Mouse (Mus musculus): ENCODE measurements around the gene Immp2l. TPM values are rescaled to one million over a fixed set of nuclear protein-coding genes. Genes with fewer than 3 reads are reported as not detected.
A peak's percentile ranks its signal among the peaks of the same experiment; 100 is the strongest.

The Immp2l gene
- polyA plus RNA-seq, 1 experiment from 2014 or later, result 9.2 TPM

DNA sequence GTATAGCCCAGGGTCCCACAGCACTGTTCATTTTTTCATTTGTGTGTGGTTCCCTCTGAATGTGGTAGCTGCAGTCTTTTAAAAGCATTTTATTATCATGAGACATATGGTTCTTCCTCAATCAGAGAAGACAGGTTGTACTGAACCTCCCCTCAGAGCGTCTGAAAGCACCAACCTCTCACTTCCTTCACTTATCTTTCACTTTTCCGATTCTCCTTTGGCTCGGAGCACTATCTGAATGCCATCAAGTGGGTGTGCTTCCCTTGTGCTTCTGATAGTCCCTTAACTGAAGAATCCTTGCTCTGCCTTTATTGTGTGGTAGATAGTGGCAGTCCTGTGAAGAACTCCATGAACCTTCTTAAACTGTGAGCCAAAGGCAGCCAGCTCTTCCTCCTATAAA, 39.4 kb downstream of the Immp2l start:
- ATAC-seq (ENCODE audit: insufficient read depth, low FRiP score, low TSS enrichment) (no peak), DNase-seq (ENCODE audit: low spot score) (no peak)
- H3K27ac ChIP-seq (ENCODE audit: low read depth, low read length), result no peak overlapping the region
- WGBS, result 88% methylated on average over 3 of the region's 3 CpGs
- H3K9me3 ChIP-seq (ENCODE audit: control insufficient read depth, low read length), result no peaks in the 10 kb centered on the region
- H3K4me2 ChIP-seq (ENCODE audit: low read depth), result no peak overlapping the region
- no peak overlapping the region for H3K4me3 ChIP-seq (ENCODE audit: low read depth, low read length)
- H3K27me3 ChIP-seq (ENCODE audit: control insufficient read depth, insufficient read depth, low read length), result no peaks in the 10 kb centered on the region
- H3K4me1 ChIP-seq (ENCODE audit: control insufficient read depth, insufficient read depth, low read length), result no peaks in the 10 kb centered on the region
- no peak overlapping the region for H3K9ac ChIP-seq (ENCODE audit: low read length)
- H3K36me3 ChIP-seq (ENCODE audit: control insufficient read depth, insufficient read depth, low read length), result no peaks in the 10 kb centered on the region

DNA sequence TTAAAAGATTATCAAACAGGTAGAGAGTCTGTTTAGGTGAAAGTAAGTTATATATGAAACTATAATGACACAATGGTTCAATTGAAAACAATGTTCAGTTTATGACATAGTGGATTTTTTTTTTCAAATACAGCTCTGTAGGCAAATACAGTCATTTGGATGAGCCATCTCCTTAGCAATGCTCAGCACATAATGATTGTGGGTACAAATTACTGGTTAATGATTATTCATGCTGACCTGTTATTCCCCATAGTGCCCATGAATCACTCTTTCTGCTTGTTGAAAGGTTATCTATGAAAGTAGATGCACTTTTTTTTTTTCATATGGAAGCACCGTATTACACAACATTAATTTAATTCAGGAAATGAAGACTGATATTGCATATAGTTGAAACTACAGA, 58.0 kb downstream of the Immp2l start:
- H3K36me3 ChIP-seq (ENCODE audit: control insufficient read depth, insufficient read depth, low read length), result no peaks in the 10 kb centered on the region
- H3K9me3 ChIP-seq (ENCODE audit: control insufficient read depth, low read length), result no peaks in the 10 kb centered on the region
- H3K27me3 ChIP-seq (ENCODE audit: control insufficient read depth, insufficient read depth, low read length), result no peaks in the 10 kb centered on the region
- H3K4me1 ChIP-seq (ENCODE audit: control insufficient read depth, insufficient read depth, low read length), result no peaks in the 10 kb centered on the region
- no peak overlapping the region for H3K4me3 ChIP-seq (ENCODE audit: low read depth, low read length)
- no peak overlapping the region for H3K9ac ChIP-seq (ENCODE audit: low read length)
- no peak for DNase-seq (ENCODE audit: low spot score)
- no peak overlapping the region for H3K4me2 ChIP-seq (ENCODE audit: low read depth)
- 91% methylated on average over 1 of the region's 1 CpGs for WGBS
- no peak overlapping the region for H3K27ac ChIP-seq (ENCODE audit: low read depth, low read length)
- no peak for ATAC-seq (ENCODE audit: insufficient read depth, low FRiP score, low TSS enrichment)

- DNase-seq (ENCODE audit: low spot score) (no peak), ATAC-seq (ENCODE audit: insufficient read depth, low FRiP score, low TSS enrichment) (no peak)
- Histone ChIP-seq H3K27ac (ENCODE audit: low read depth, low read length) (no peak overlapping the region), H3K9me3 (ENCODE audit: control insufficient read depth, low read length) (no peaks in the 10 kb centered on the region), H3K4me1 (ENCODE audit: control insufficient read depth, insufficient read depth, low read length) (no peaks in the 10 kb centered on the region), H3K9ac (ENCODE audit: low read length) (no peak overlapping the region), H3K4me2 (ENCODE audit: low read depth) (no peak overlapping the region), H3K4me3 (ENCODE audit: low read depth, low read length) (no peak overlapping the region), H3K36me3 (ENCODE audit: control insufficient read depth, insufficient read depth, low read length) (no peaks in the 10 kb centered on the region), H3K27me3 (ENCODE audit: control insufficient read depth, insufficient read depth, low read length) (no peaks in the 10 kb centered on the region)
- WGBS, result 83% methylated on average over 2 of the region's 2 CpGs
These were observed 60.6 kb downstream of the Immp2l start for GRCm38 (mm10) chr12:41084370-41085089.

DNA sequence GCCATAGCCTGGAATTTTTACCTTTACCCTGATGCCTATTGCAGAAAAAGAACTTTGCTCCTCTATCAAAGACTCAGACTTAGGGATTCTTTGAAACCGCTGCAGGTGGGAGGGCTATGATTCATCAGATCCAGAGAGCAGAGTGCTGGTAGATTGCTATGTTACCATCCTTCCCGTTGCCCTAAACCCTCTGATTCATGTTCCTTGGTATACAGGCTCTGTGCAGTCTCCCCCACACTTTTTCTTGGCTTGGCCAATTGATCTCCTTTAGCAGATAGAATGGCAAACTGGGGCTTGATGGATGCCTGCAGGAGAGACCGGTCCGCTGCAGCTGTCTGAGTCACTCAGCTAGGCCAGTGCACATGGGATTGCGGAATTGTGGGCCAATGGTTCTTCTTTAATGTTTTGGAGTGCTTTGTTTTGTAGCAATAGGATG, 66.1 kb downstream of the Immp2l start:
- no peak overlapping the region for H3K4me2 ChIP-seq (ENCODE audit: low read depth)
- no peak for ATAC-seq (ENCODE audit: insufficient read depth, low FRiP score, low TSS enrichment)
- DNase-seq (ENCODE audit: low spot score), result no peak

DNA sequence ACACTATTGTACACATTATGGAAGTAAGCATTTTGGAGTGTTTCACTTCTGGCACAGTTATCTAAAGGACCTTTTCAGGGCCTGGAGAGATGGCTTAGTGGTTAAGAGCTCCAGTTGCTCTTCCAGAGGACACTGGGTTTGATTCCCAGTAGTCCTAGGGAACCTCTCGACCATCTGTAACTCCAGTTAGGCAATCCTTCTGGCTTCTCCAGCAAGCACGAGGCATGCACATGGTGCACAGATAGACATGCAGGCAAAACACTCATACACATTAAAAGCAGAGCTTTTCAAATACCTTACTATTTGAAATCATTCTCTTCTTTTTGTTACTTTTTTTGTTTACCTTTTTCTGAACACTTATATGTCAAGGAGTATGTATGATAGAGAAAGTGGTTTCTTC, 66.9 kb downstream of the Immp2l start:
- H3K27me3 ChIP-seq (ENCODE audit: control insufficient read depth, insufficient read depth, low read length), result no peaks in the 10 kb centered on the region
- H3K4me2 ChIP-seq (ENCODE audit: low read depth), result no peak overlapping the region
- H3K9ac ChIP-seq (ENCODE audit: low read length), result no peak overlapping the region
- no peaks in the 10 kb centered on the region for H3K9me3 ChIP-seq (ENCODE audit: control insufficient read depth, low read length)
- no peak overlapping the region for H3K4me3 ChIP-seq (ENCODE audit: low read depth, low read length)
- DNase-seq (ENCODE audit: low spot score) (no peak), ATAC-seq (ENCODE audit: insufficient read depth, low FRiP score, low TSS enrichment) (no peak)
- no peak overlapping the region for H3K27ac ChIP-seq (ENCODE audit: low read depth, low read length)
- WGBS, result 77% methylated on average over 2 of the region's 2 CpGs
- H3K36me3 ChIP-seq (ENCODE audit: control insufficient read depth, insufficient read depth, low read length), result no peaks in the 10 kb centered on the region
- H3K4me1 ChIP-seq (ENCODE audit: control insufficient read depth, insufficient read depth, low read length), result no peaks in the 10 kb centered on the region

More for the DNA sequence above, 66.1 kb downstream of the Immp2l start:
- Histone ChIP-seq H3K27ac (ENCODE audit: low read depth, low read length) (no peak overlapping the region), H3K27me3 (ENCODE audit: control insufficient read depth, insufficient read depth, low read length) (no peaks in the 10 kb centered on the region), H3K4me1 (ENCODE audit: control insufficient read depth, insufficient read depth, low read length) (no peaks in the 10 kb centered on the region), H3K4me3 (ENCODE audit: low read depth, low read length) (no peak overlapping the region), H3K9me3 (ENCODE audit: control insufficient read depth, low read length) (no peaks in the 10 kb centered on the region), H3K9ac (ENCODE audit: low read length) (no peak overlapping the region), H3K36me3 (ENCODE audit: control insufficient read depth, insufficient read depth, low read length) (no peaks in the 10 kb centered on the region)
- WGBS, result 77% methylated on average over 5 of the region's 5 CpGs

GRCm38 (mm10) chr12:41091316-41091715, 67.4 kb downstream of the Immp2l start:
- Histone ChIP-seq H3K27ac (ENCODE audit: low read depth, low read length) (no peak overlapping the region), H3K4me2 (ENCODE audit: low read depth) (no peak overlapping the region), H3K9me3 (ENCODE audit: control insufficient read depth, low read length) (no peaks in the 10 kb centered on the region), H3K4me3 (ENCODE audit: low read depth, low read length) (no peak overlapping the region), H3K4me1 (ENCODE audit: control insufficient read depth, insufficient read depth, low read length) (no peaks in the 10 kb centered on the region), H3K9ac (ENCODE audit: low read length) (no peak overlapping the region), H3K27me3 (ENCODE audit: control insufficient read depth, insufficient read depth, low read length) (no peaks in the 10 kb centered on the region), H3K36me3 (ENCODE audit: control insufficient read depth, insufficient read depth, low read length) (no peaks in the 10 kb centered on the region)
- 71% methylated on average over 2 of the region's 2 CpGs for WGBS
- ATAC-seq (ENCODE audit: insufficient read depth, low FRiP score, low TSS enrichment) (no peak), DNase-seq (ENCODE audit: low spot score) (no peak)

- ATAC-seq (ENCODE audit: insufficient read depth, low FRiP score, low TSS enrichment) (no peak), DNase-seq (ENCODE audit: low spot score) (no peak)
- no peaks in the 10 kb centered on the region for H3K4me1 ChIP-seq (ENCODE audit: control insufficient read depth, insufficient read depth, low read length)
- H3K27me3 ChIP-seq (ENCODE audit: control insufficient read depth, insufficient read depth, low read length), result no peaks in the 10 kb centered on the region
- H3K27ac ChIP-seq (ENCODE audit: low read depth, low read length), result no peak overlapping the region
- no peaks in the 10 kb centered on the region for H3K9me3 ChIP-seq (ENCODE audit: control insufficient read depth, low read length)
- H3K4me2 ChIP-seq (ENCODE audit: low read depth), result no peak overlapping the region
- H3K4me3 ChIP-seq (ENCODE audit: low read depth, low read length), result no peak overlapping the region
- WGBS, result 66% methylated on average over 4 of the region's 4 CpGs
- no peaks in the 10 kb centered on the region for H3K36me3 ChIP-seq (ENCODE audit: control insufficient read depth, insufficient read depth, low read length)
- no peak overlapping the region for H3K9ac ChIP-seq (ENCODE audit: low read length)
These were observed 72.2 kb downstream of the Immp2l start for GRCm38 (mm10) chr12:41096045-41096444.

DNA sequence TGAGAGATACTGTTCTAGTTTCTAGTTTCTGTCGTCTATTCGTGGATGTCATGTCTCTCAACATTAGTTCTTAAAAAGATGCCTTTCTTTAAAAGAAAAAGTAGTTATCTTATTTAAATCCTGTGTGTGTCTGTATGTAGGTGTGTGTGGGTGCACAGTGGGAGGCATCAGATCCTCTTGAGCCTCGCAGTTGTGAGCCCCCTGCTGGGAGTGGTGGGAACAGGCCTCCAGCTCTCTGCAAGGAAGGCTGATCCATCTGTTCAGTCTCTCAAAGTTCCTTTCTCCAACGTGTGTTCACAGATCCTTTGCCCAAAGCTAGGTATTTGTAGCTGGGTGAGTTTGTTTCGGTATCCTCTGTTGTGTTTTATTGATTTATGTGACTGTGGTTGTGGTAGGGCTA, 73.5 kb downstream of the Immp2l start:
- H3K36me3 ChIP-seq (ENCODE audit: control insufficient read depth, insufficient read depth, low read length), result no peaks in the 10 kb centered on the region
- peak; percentile 30 for DNase-seq (ENCODE audit: low spot score)

GRCm38 (mm10) chr12:41109011-41109410, 85.1 kb downstream of the Immp2l start:
- no peaks in the 10 kb centered on the region for H3K9me3 ChIP-seq (ENCODE audit: control insufficient read depth, low read length)
- H3K9ac ChIP-seq (ENCODE audit: low read length), result no peak overlapping the region
- no peak overlapping the region for H3K4me2 ChIP-seq (ENCODE audit: low read depth)
- H3K27me3 ChIP-seq (ENCODE audit: control insufficient read depth, insufficient read depth, low read length), result no peaks in the 10 kb centered on the region
- no peak for DNase-seq (ENCODE audit: low spot score)
- H3K27ac ChIP-seq (ENCODE audit: low read depth, low read length), result no peak overlapping the region
- no peak for ATAC-seq (ENCODE audit: insufficient read depth, low FRiP score, low TSS enrichment)
- H3K4me1 ChIP-seq (ENCODE audit: control insufficient read depth, insufficient read depth, low read length), result no peaks in the 10 kb centered on the region
- WGBS, result 43% methylated on average over 2 of the region's 2 CpGs
- no peak overlapping the region for H3K4me3 ChIP-seq (ENCODE audit: low read depth, low read length)
- H3K36me3 ChIP-seq (ENCODE audit: control insufficient read depth, insufficient read depth, low read length), result no peaks in the 10 kb centered on the region

More for the DNA sequence above, 73.5 kb downstream of the Immp2l start:
- Histone ChIP-seq H3K4me3 (ENCODE audit: low read depth, low read length) (no peak overlapping the region), H3K4me1 (ENCODE audit: control insufficient read depth, insufficient read depth, low read length) (no peaks in the 10 kb centered on the region), H3K27ac (ENCODE audit: low read depth, low read length) (no peak overlapping the region), H3K9me3 (ENCODE audit: control insufficient read depth, low read length) (no peaks in the 10 kb centered on the region), H3K9ac (ENCODE audit: low read length) (no peak overlapping the region), H3K27me3 (ENCODE audit: control insufficient read depth, insufficient read depth, low read length) (no peaks in the 10 kb centered on the region), H3K4me2 (ENCODE audit: low read depth) (no peak overlapping the region)
- WGBS, result 50% methylated on average over 5 of the region's 5 CpGs
- ATAC-seq (ENCODE audit: insufficient read depth, low FRiP score, low TSS enrichment), result no peak
